Mouse (Mus musculus) hindbrain, embryonic 11.5 days (tissue): ENCODE data around the gene Tst. TPM values are rescaled to one million over a fixed set of nuclear protein-coding genes. Genes with fewer than 3 reads are reported as not detected.
A peak's percentile ranks its signal among the peaks of the same experiment; 100 is the strongest.

Experiments used
- ATAC-seq: fragments of 200-750 bp; cut with Nextera tagmentation; 2 replicates; pipeline ENCODE4 v1.8.0; 2017; ENCODE audit warnings: mild to moderate bottlenecking, moderate TSS enrichment, moderate library complexity; ENCODE audit not compliant: low FRiP score
- DNase-seq: peaks from one replicate; pipeline ENCODE4 v3.0.0-alpha.2; 2015; ENCODE audit warnings: low spot score
- H3K27ac ChIP-seq: fragments of 300-500 bp; sonication (generic); 2 replicates; pipeline ENCODE4 v1.5.1; 2014; ENCODE audit warnings: mild to moderate bottlenecking, low read depth, low read length
- H3K27me3 ChIP-seq: fragments of 300-500 bp; sonication (generic); 2 replicates; pipeline ENCODE4 v1.6.1; 2014; ENCODE audit warnings: mild to moderate bottlenecking, low read length, moderate library complexity, mixed read lengths; ENCODE audit not compliant: control insufficient read depth, insufficient read depth
- H3K36me3 ChIP-seq: fragments of 300-500 bp; sonication (generic); 2 replicates; pipeline ENCODE4 v1.6.1; 2014; ENCODE audit warnings: mild to moderate bottlenecking, low read length, moderate library complexity, mixed read lengths; ENCODE audit not compliant: control insufficient read depth, insufficient read depth
- H3K4me1 ChIP-seq: fragments of 300-500 bp; sonication (generic); replicated peaks from 2 replicates; pipeline ENCODE4 v1.6.1; 2014; ENCODE audit warnings: low read length, mixed read lengths; ENCODE audit not compliant: control insufficient read depth, insufficient read depth
- H3K4me2 ChIP-seq: fragments of 300-500 bp; sonication (generic); replicated peaks from 2 replicates; pipeline ENCODE4 v1.6.1; 2014; ENCODE audit warnings: mild to moderate bottlenecking, low read depth, low read length
- H3K4me3 ChIP-seq: fragments of 300-500 bp; sonication (generic); 2 replicates; pipeline ENCODE4 v1.5.1; 2014; ENCODE audit warnings: low read depth, low read length
- H3K9ac ChIP-seq: fragments of 300-500 bp; sonication (generic); 2 replicates; pipeline ENCODE4 v1.6.1; 2014; ENCODE audit warnings: low read depth, low read length
- H3K9me3 ChIP-seq: fragments of 300-500 bp; sonication (generic); 2 replicates; pipeline ENCODE4 v1.6.1; 2016; ENCODE audit warnings: low read length; ENCODE audit not compliant: control insufficient read depth
- WGBS: fragments of 180-500 bp; shearing (Covaris S2); extraction: QIAGEN DNeasy Blood & Tissue Kit; methylation state at CpG from one replicate; pipeline ENCODE4 v1.1.7; 2014; 5-methylcytosine and 5-hydroxymethylcytosine counted together
- polyA plus RNA-seq: library from polyadenylated mRNA; unstranded; fragments of >200 nt; fragmentation: Nextera tagmentation; extraction: Ambion mirVana; gene quantifications from 2 replicates; pipeline ENCODE4 v1.2.1, GENCODE M21; 2014

The Tst gene
- polyA plus RNA-seq, 1 experiment from 2014 or later = 8.5 TPM

GRCm38 (mm10) chr15:78424507-78424906 is 18.8 kb upstream of the Tst start:
- H3K36me3 ChIP-seq = no peaks in the 10 kb centered on the region
- no peak overlapping the region for H3K27ac ChIP-seq
- H3K4me2 ChIP-seq = no peak overlapping the region
- no peaks in the 10 kb centered on the region for H3K27me3 ChIP-seq
- no peak overlapping the region for H3K9ac ChIP-seq
- WGBS = 35% methylated on average over 11 of the region's 11 CpGs
- no peak for DNase-seq
- ATAC-seq = no peak
- H3K4me1 ChIP-seq = peaks cover 3% of the 10 kb centered on the region; the same call in 1 of the 2 replicates
- H3K9me3 ChIP-seq = no peaks in the 10 kb centered on the region
- no peak overlapping the region for H3K4me3 ChIP-seq

GRCm38 (mm10) chr15:78422046-78422956 is 16.6 kb upstream of the Tst start:
- WGBS = 18% methylated on average over 16 of the region's 16 CpGs
- ATAC-seq (no peak), DNase-seq (peak; percentile 92)
- Histone ChIP-seq H3K4me1 (no peaks in the 10 kb centered on the region), H3K27ac (no peak overlapping the region), H3K36me3 (no peaks in the 10 kb centered on the region), H3K27me3 (no peaks in the 10 kb centered on the region), H3K4me3 (no peak overlapping the region), H3K4me2 (no peak overlapping the region), H3K9ac (no peak overlapping the region), H3K9me3 (no peaks in the 10 kb centered on the region)

- 85% methylated on average over 13 of the region's 13 CpGs for WGBS
- ATAC-seq = no peak
These were observed 14.7 kb upstream of the Tst start for GRCm38 (mm10) chr15:78420395-78420794.

GRCm38 (mm10) chr15:78416937-78417336 is 11.2 kb upstream of the Tst start:
- Histone ChIP-seq H3K27me3 (no peaks in the 10 kb centered on the region), H3K4me1 (no peaks in the 10 kb centered on the region), H3K4me2 (no peak overlapping the region), H3K4me3 (no peak overlapping the region), H3K9ac (no peak overlapping the region), H3K27ac (no peak overlapping the region), H3K36me3 (no peaks in the 10 kb centered on the region), H3K9me3 (no peaks in the 10 kb centered on the region)
- 18% methylated on average over 4 of the region's 4 CpGs for WGBS
- ATAC-seq (no peak), DNase-seq (no peak)

More at GRCm38 (mm10) chr15:78420395-78420794, 14.7 kb upstream of the Tst start:
- H3K27ac ChIP-seq = no peak overlapping the region
- no peak for DNase-seq
- no peak overlapping the region for H3K4me3 ChIP-seq
- H3K4me1 ChIP-seq = no peaks in the 10 kb centered on the region
- no peak overlapping the region for H3K4me2 ChIP-seq
- no peaks in the 10 kb centered on the region for H3K36me3 ChIP-seq
- no peaks in the 10 kb centered on the region for H3K27me3 ChIP-seq
- no peaks in the 10 kb centered on the region for H3K9me3 ChIP-seq
- H3K9ac ChIP-seq = no peak overlapping the region

- peaks cover 3% of the 10 kb centered on the region; the same call in 1 of the 2 replicates for H3K4me1 ChIP-seq
- H3K27me3 ChIP-seq = peaks cover 11% of the 10 kb centered on the region
- no peak overlapping the region for H3K4me2 ChIP-seq
- no peak overlapping the region for H3K4me3 ChIP-seq
- 90% methylated on average over 8 of the region's 8 CpGs for WGBS
- no peaks in the 10 kb centered on the region for H3K9me3 ChIP-seq
- no peak overlapping the region for H3K9ac ChIP-seq
- no peaks in the 10 kb centered on the region for H3K36me3 ChIP-seq
- H3K27ac ChIP-seq = no peak overlapping the region
- DNase-seq = no peak
- ATAC-seq = no peak
These were observed 8.4 kb upstream of the Tst start for GRCm38 (mm10) chr15:78414157-78414556.

- H3K9ac ChIP-seq = no peak overlapping the region
- WGBS = 50% methylated on average over 1 of the region's 1 CpGs
- peaks cover 16% of the 10 kb centered on the region for H3K27me3 ChIP-seq
- no peak for ATAC-seq
- no peak for DNase-seq
- no peaks in the 10 kb centered on the region for H3K36me3 ChIP-seq
- H3K4me1 ChIP-seq = peaks cover 3% of the 10 kb centered on the region; the same call in 1 of the 2 replicates
- H3K4me3 ChIP-seq = no peak overlapping the region
- H3K4me2 ChIP-seq = no peak overlapping the region
- no peaks in the 10 kb centered on the region for H3K9me3 ChIP-seq
- no peak overlapping the region for H3K27ac ChIP-seq
These were observed 8.0 kb upstream of the Tst start for GRCm38 (mm10) chr15:78413719-78414117.

- Histone ChIP-seq H3K27me3 (peaks cover 20% of the 10 kb centered on the region), H3K27ac (no peak overlapping the region), H3K4me2 (no peak overlapping the region), H3K9me3 (no peaks in the 10 kb centered on the region), H3K4me3 (no peak overlapping the region), H3K4me1 (peaks cover 3% of the 10 kb centered on the region; the same call in 1 of the 2 replicates), H3K9ac (no peak overlapping the region), H3K36me3 (no peaks in the 10 kb centered on the region)
- ATAC-seq (no peak), DNase-seq (no peak)
- 88% methylated on average over 14 of the region's 14 CpGs for WGBS
These were observed 7.5 kb upstream of the Tst start for GRCm38 (mm10) chr15:78413083-78413718.

- Histone ChIP-seq H3K27me3 (peaks cover 20% of the 10 kb centered on the region), H3K9ac (peak overlapping the region; percentile 42; the same call in 1 of the 2 replicates), H3K9me3 (no peaks in the 10 kb centered on the region), H3K4me3 (peak overlapping the region; percentile 22), H3K4me1 (peaks cover 9% of the 10 kb centered on the region; the same call in 1 of the 2 replicates), H3K4me2 (peak overlapping the region; percentile 47), H3K36me3 (no peaks in the 10 kb centered on the region), H3K27ac (no peak overlapping the region)
- 7% methylated on average over 12 of the region's 12 CpGs for WGBS
- ATAC-seq = no peak
- peak; percentile 30 for DNase-seq
These were observed 3.9 kb upstream of the Tst start for GRCm38 (mm10) chr15:78409570-78410052.
